Mouse (Mus musculus): Measurements from ENCODE around the gene Tmprss5. TPM values are rescaled to one million over a fixed set of nuclear protein-coding genes. Genes with fewer than 3 reads are reported as not detected.

The Tmprss5 gene
- total RNA-seq (2021), result under 1 TPM in 1 of 2 experiments, not detected in 1; 0.13 TPM
- 0.88 and 1.5 TPM in 2 replicates for polyA plus RNA-seq (2012; rRNA removed)
- long read RNA-seq, result 0 reads

DNA sequence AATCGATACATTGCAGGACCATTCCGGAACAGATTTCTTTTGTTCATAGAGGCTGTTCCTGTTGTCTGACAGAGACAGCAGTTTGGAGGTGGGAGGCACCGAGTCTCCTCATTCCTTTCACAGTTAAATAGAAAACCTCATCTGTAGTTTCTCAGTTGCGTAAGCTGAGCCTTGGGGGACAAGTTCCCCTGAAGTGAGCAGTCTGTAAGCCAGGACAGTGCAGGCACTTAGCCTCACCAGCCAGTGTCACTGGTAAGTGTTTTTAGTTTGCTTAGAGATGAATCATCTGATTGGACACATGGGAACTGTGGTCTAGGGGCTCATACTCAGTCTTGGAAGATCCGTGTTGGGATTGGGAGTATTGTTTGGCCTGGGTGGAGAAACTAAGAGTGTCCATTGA, at the start of gene Tmprss5:
Gene Tmprss5 (plus strand): TSS at position 154 of the 400 bp plus-strand sequence.
- Histone ChIP-seq H3K4me1 (ENCODE audit: control insufficient read depth, insufficient read depth, low read length) (peaks cover 3% of the 10 kb centered on the region), H3K4me3 (no peak within 1 kb of the TSS), H3K27me3 (ENCODE audit: control insufficient read depth, insufficient read depth, low read length) (no peaks in the 10 kb centered on the region), H3K79me2 (replicated peaks; ENCODE audit: control insufficient read depth, insufficient read depth, low read length) (no peaks in the 10 kb centered on the region), H3K27ac (no peak within 1 kb of the TSS), H3K36me3 (ENCODE audit: control insufficient read depth, insufficient read depth, low read length) (peaks cover 4% of the 10 kb centered on the region; the same call in 1 of the 2 replicates), H3K9ac (ENCODE audit: low read depth, low read length) (no peak within 1 kb of the TSS)
- no peak for TF ChIP-seq POLR2A (IDR thresholded peaks at IDR 0.05; ENCODE audit: insufficient read depth, low read depth, low read length)
- no peak for TF ChIP-seq CTCF (IDR thresholded peaks at IDR 0.05)
- no peak for TF ChIP-seq EP300 (IDR thresholded peaks at IDR 0.05; ENCODE audit: insufficient read depth, low read depth, low read length)
- 73% methylated on average over 5 of the region's 5 CpGs for WGBS
- no peak for DNase-seq
- intact Hi-C loops (cut with DNase I), result loop anchor here (1.0 to 5.0 kb wide), 4 partner anchors 166 to 1091 kb away; no protein-coding TSS in a partner anchor

DNA sequence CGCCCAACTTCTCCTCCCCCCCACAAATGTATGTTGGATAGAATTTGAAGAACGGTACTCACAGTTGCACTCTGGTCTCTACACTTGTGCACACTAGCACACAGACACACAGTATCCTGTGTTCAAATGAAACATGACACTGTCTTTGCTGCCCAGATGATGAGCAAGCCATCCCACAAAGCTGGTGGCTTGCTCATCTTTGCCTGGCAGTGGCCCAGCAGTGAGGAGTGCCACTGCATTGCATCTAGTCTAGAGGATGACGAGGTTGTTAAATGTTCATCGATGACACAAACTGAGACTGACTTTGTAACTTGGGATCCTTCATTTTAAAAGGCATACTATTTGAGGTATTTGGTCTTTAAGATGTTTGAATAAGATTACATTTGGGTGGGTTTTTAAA, 46.3 kb upstream of the Tmprss5 start:
- WGBS, result 95% methylated on average over 4 of the region's 4 CpGs
- Histone ChIP-seq H3K36me3 (ENCODE audit: control insufficient read depth, insufficient read depth, low read length) (no peaks in the 10 kb centered on the region), H3K27ac (no peak overlapping the region), H3K27me3 (ENCODE audit: control insufficient read depth, insufficient read depth, low read length) (no peaks in the 10 kb centered on the region), H3K4me1 (ENCODE audit: control insufficient read depth, insufficient read depth, low read length) (no peaks in the 10 kb centered on the region), H3K4me3 (no peak overlapping the region), H3K79me2 (replicated peaks; ENCODE audit: control insufficient read depth, insufficient read depth, low read length) (no peaks in the 10 kb centered on the region), H3K9ac (ENCODE audit: low read depth, low read length) (no peak overlapping the region)
- intact Hi-C loops (cut with DNase I), result no loop called here
- TF ChIP-seq POLR2A (IDR thresholded peaks at IDR 0.05; ENCODE audit: insufficient read depth, low read depth, low read length) (no peak), EP300 (IDR thresholded peaks at IDR 0.05; ENCODE audit: insufficient read depth, low read depth, low read length) (no peak), CTCF (IDR thresholded peaks at IDR 0.05) (no peak)
- no peak for DNase-seq

DNA sequence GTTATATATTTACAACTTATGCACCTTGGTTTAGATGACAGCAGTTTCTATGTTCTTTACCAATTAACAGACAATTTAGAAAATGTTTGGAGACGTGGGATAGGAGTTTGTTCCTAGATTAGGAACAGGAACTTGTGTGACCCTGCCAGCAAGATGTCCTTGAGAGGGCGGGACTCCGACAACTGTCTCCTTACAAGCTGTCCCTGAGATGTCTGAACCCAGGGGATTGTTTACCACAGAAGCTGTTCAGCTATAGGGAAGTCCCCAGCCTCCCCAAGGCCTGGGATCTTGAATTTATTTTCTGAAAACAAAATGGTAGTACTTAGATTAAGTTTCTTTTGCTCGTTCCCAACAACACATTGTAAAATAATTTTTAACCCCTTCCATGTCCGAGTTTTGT, 30.2 kb upstream of the Tmprss5 start:
- 65% methylated on average over 5 of the region's 5 CpGs for WGBS

DNA sequence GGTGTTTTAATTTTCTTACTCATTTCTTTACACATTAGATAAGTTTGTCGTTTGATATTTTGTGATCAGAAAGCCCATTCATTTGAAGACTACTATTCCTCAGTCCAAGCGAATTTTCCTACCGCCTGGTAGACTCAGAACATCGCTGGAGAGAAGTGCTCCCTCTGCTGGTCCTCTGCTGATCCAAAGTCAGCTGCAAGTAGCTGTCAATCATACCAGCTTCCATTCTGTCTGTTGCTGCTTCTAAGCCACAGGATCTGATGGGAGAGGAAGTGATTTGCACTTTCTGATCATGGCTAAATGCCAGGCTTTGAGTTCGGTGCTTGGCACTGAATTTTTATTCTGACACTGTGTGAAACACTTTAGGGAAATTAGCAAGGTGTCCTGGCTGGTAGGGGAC, 29.7 kb upstream of the Tmprss5 start:
- no peak for TF ChIP-seq POLR2A (IDR thresholded peaks at IDR 0.05; ENCODE audit: insufficient read depth, low read depth, low read length)
- TF ChIP-seq EP300 (IDR thresholded peaks at IDR 0.05; ENCODE audit: insufficient read depth, low read depth, low read length), result no peak
- peak; percentile 87 for TF ChIP-seq CTCF (IDR thresholded peaks at IDR 0.05)

More for the DNA sequence above, 30.2 kb upstream of the Tmprss5 start:
- no peaks in the 10 kb centered on the region for H3K27me3 ChIP-seq (ENCODE audit: control insufficient read depth, insufficient read depth, low read length)
- no peak for DNase-seq
- H3K9ac ChIP-seq (ENCODE audit: low read depth, low read length), result no peak overlapping the region
- no peak overlapping the region for H3K4me3 ChIP-seq
- H3K27ac ChIP-seq, result no peak overlapping the region
- H3K4me1 ChIP-seq (ENCODE audit: control insufficient read depth, insufficient read depth, low read length), result no peaks in the 10 kb centered on the region
- intact Hi-C loops (cut with DNase I), result loop anchor here (5.0 to 10.0 kb wide), 2 partner anchors 64 to 406 kb away; partner anchors contain the start of gene Usp28
- H3K79me2 ChIP-seq (replicated peaks; ENCODE audit: control insufficient read depth, insufficient read depth, low read length), result no peaks in the 10 kb centered on the region
- H3K36me3 ChIP-seq (ENCODE audit: control insufficient read depth, insufficient read depth, low read length), result no peaks in the 10 kb centered on the region
- no peak for TF ChIP-seq POLR2A (IDR thresholded peaks at IDR 0.05; ENCODE audit: insufficient read depth, low read depth, low read length)
- TF ChIP-seq CTCF (IDR thresholded peaks at IDR 0.05), result no peak
- TF ChIP-seq EP300 (IDR thresholded peaks at IDR 0.05; ENCODE audit: insufficient read depth, low read depth, low read length), result no peak

DNA sequence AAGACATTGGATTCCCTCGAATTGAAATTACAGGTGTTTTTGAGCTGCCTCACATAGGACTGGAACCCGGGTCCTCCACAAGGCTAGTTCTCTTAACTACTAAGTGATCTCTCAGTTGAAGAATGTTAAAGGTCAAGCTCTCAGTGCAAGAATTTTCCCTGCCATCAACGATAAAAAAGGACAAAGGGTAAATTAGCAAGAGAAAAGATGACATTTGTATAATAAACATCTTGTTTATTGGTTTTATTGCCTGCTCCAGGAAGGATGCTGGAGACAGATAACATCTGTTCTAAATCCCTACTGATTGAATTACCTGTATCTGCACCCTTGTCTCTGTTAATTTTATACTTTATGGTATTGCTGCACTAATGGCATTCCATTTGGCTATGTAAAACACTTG, 27.0 kb upstream of the Tmprss5 start:
- WGBS, result 73% methylated on average over 3 of the region's 3 CpGs
- DNase-seq, result no peak
- Histone ChIP-seq H3K79me2 (replicated peaks; ENCODE audit: control insufficient read depth, insufficient read depth, low read length) (no peaks in the 10 kb centered on the region), H3K27me3 (ENCODE audit: control insufficient read depth, insufficient read depth, low read length) (no peaks in the 10 kb centered on the region), H3K4me1 (ENCODE audit: control insufficient read depth, insufficient read depth, low read length) (peaks cover 3% of the 10 kb centered on the region), H3K36me3 (ENCODE audit: control insufficient read depth, insufficient read depth, low read length) (peaks cover 2% of the 10 kb centered on the region; the same call in 1 of the 2 replicates), H3K9ac (ENCODE audit: low read depth, low read length) (no peak overlapping the region), H3K27ac (no peak overlapping the region), H3K4me3 (no peak overlapping the region)
- intact Hi-C loops (cut with DNase I), result loop anchor here (5.0 to 10.0 kb wide), 2 partner anchors 67 to 409 kb away; partner anchors contain the start of gene Usp28
- TF ChIP-seq CTCF (IDR thresholded peaks at IDR 0.05), result no peak
- no peak for TF ChIP-seq EP300 (IDR thresholded peaks at IDR 0.05; ENCODE audit: insufficient read depth, low read depth, low read length)
- no peak for TF ChIP-seq POLR2A (IDR thresholded peaks at IDR 0.05; ENCODE audit: insufficient read depth, low read depth, low read length)

More for the DNA sequence above, 29.7 kb upstream of the Tmprss5 start:
- peaks cover 2% of the 10 kb centered on the region; the same call in 1 of the 2 replicates for H3K4me1 ChIP-seq (ENCODE audit: control insufficient read depth, insufficient read depth, low read length)
- no peak overlapping the region for H3K9ac ChIP-seq (ENCODE audit: low read depth, low read length)
- peak; percentile 53 to 60 for DNase-seq
- no peaks in the 10 kb centered on the region for H3K36me3 ChIP-seq (ENCODE audit: control insufficient read depth, insufficient read depth, low read length)
- H3K4me3 ChIP-seq, result no peak overlapping the region
- no peaks in the 10 kb centered on the region for H3K79me2 ChIP-seq (replicated peaks; ENCODE audit: control insufficient read depth, insufficient read depth, low read length)
- H3K27me3 ChIP-seq (ENCODE audit: control insufficient read depth, insufficient read depth, low read length), result no peaks in the 10 kb centered on the region
- H3K27ac ChIP-seq, result no peak overlapping the region
- 3% methylated on average over 5 of the region's 5 CpGs for WGBS
- intact Hi-C loops (cut with DNase I), result loop anchor here (5.0 to 10.0 kb wide), 2 partner anchors 64 to 407 kb away; partner anchors contain the start of gene Usp28

All from heart, adult 2 months (tissue).